Mouse (Mus musculus) ES-Bruce4 (cell line): ENCODE measurements at regions not wholly inside any gene's neighbourhood (a gene's known extent, or its start where the extent isn't known, plus 50 kb on each side); places are given as distances from the start of the nearest gene placed in this dataset.

Experiments
- CTCF ChIP-seq: IDR thresholded peaks from one replicate; pipeline ENCODE4 v1.8.1; 2011; ENCODE audit warnings: low read depth, low read length
- POLR2A ChIP-seq: IDR thresholded peaks from one replicate; pipeline ENCODE4 v1.8.1; 2011; ENCODE audit warnings: low read length; ENCODE audit not compliant: insufficient read depth

- no peak for TF ChIP-seq CTCF
- TF ChIP-seq POLR2A = no peak
These were observed 114.1 kb downstream of the Pdgfra start for GRCm38 (mm10) chr5:75266111-75266676.
